Mouse (Mus musculus) hindbrain, embryonic 14.5 days (tissue): Measurements from ENCODE around the gene Gkn3. TPM values are rescaled to one million over a fixed set of nuclear protein-coding genes. Genes with fewer than 3 reads are reported as not detected.

Experiments
- ATAC-seq: fragments of 200-750 bp; cut with Nextera tagmentation; 2 replicates; pipeline ENCODE4 v1.8.0; 2017; ENCODE audit warnings: moderate number of reproducible peaks, mild to moderate bottlenecking, moderate TSS enrichment, moderate library complexity; ENCODE audit not compliant: low FRiP score
- DNase-seq: peaks from one replicate; pipeline ENCODE4 v3.0.0-alpha.2; 2015; ENCODE audit warnings: low spot score
- H3K27ac ChIP-seq: fragments of 300-500 bp; sonication (generic); 2 replicates; pipeline ENCODE4 v1.5.1; 2014; ENCODE audit warnings: mild to moderate bottlenecking, moderate library complexity
- H3K27me3 ChIP-seq: fragments of 300-500 bp; sonication (generic); 2 replicates; pipeline ENCODE4 v1.6.1; 2014; ENCODE audit warnings: mild to moderate bottlenecking, low read length, mixed read lengths; ENCODE audit not compliant: control insufficient read depth, insufficient read depth
- H3K36me3 ChIP-seq: fragments of 300-500 bp; sonication (generic); replicated peaks from 2 replicates; pipeline ENCODE4 v1.6.1; 2014; ENCODE audit not compliant: control insufficient read depth, insufficient read depth
- H3K4me1 ChIP-seq: fragments of 300-500 bp; sonication (generic); replicated peaks from 2 replicates; pipeline ENCODE4 v1.6.1; 2014; ENCODE audit warnings: antibody characterized with exemption, low read length, mixed read lengths; ENCODE audit not compliant: control insufficient read depth, insufficient read depth
- H3K4me2 ChIP-seq: fragments of 300-500 bp; sonication (generic); replicated peaks from 2 replicates; pipeline ENCODE4 v1.6.1; 2014; ENCODE audit warnings: mild to moderate bottlenecking, moderate library complexity
- H3K4me3 ChIP-seq: fragments of 300-500 bp; sonication (generic); replicated peaks from 2 replicates; pipeline ENCODE4 v1.5.1; 2014; ENCODE audit warnings: mild to moderate bottlenecking, low read length
- H3K9ac ChIP-seq: fragments of 300-500 bp; sonication (generic); 2 replicates; pipeline ENCODE4 v1.6.1; 2014
- H3K9me3 ChIP-seq: fragments of 300-500 bp; sonication (generic); 2 replicates; pipeline ENCODE4 v1.6.1; 2016; ENCODE audit warnings: low read length; ENCODE audit not compliant: control insufficient read depth
- WGBS: fragments of 180-500 bp; shearing (Covaris S2); extraction: QIAGEN DNeasy Blood & Tissue Kit; methylation state at CpG from one replicate; pipeline ENCODE4 v1.1.7; 2014; 5-methylcytosine and 5-hydroxymethylcytosine counted together
- polyA plus RNA-seq: library from polyadenylated mRNA; unstranded; fragments of >200 nt; fragmentation: Nextera tagmentation; extraction: Ambion mirVana; gene quantifications from 2 replicates; pipeline ENCODE4 v1.2.1, GENCODE M21; 2014

Gene Gkn3
- polyA plus RNA-seq = 0.25 and 0.39 TPM in 2 replicates

- ATAC-seq = no peak
- 70% methylated on average over 7 of the region's 7 CpGs for WGBS
These were observed at the start of gene Gkn3 for GRCm38 (mm10) chr6:87388877-87389276. Gene Gkn3, minus strand, starts transcription at chr6:87388935.

GRCm38 (mm10) chr6:87436745-87437144 lies 48.0 kb upstream of the Gkn3 start:
- H3K4me3 ChIP-seq = no peak overlapping the region
- no peaks in the 10 kb centered on the region for H3K4me1 ChIP-seq
- H3K4me2 ChIP-seq = no peak overlapping the region
- H3K36me3 ChIP-seq = no peaks in the 10 kb centered on the region
- 90% methylated on average over 8 of the region's 8 CpGs for WGBS
- no peaks in the 10 kb centered on the region for H3K27me3 ChIP-seq
- no peak overlapping the region for H3K9ac ChIP-seq
- ATAC-seq = no peak
- H3K27ac ChIP-seq = no peak overlapping the region
- DNase-seq = no peak
- H3K9me3 ChIP-seq = no peaks in the 10 kb centered on the region

More at GRCm38 (mm10) chr6:87388877-87389276, at the start of gene Gkn3:
- H3K36me3 ChIP-seq = no peaks in the 10 kb centered on the region
- no peak within 1 kb of the TSS for H3K27ac ChIP-seq
- no peaks in the 10 kb centered on the region for H3K9me3 ChIP-seq
- no peak within 1 kb of the TSS for H3K9ac ChIP-seq
- DNase-seq = no peak
- H3K4me1 ChIP-seq = peaks cover 4% of the 10 kb centered on the region; the same call in 1 of the 2 replicates
- H3K4me2 ChIP-seq = no peak within 1 kb of the TSS
- H3K27me3 ChIP-seq = no peaks in the 10 kb centered on the region
- H3K4me3 ChIP-seq = no peak within 1 kb of the TSS

- ATAC-seq = no peak
These were observed 47.1 kb upstream of the Gkn3 start for GRCm38 (mm10) chr6:87435791-87436190.

GRCm38 (mm10) chr6:87428487-87429044 lies 39.8 kb upstream of the Gkn3 start, which contains the start of gene Bmp10:
Gene Bmp10, plus strand, starts transcription at chr6:87428994.
- Histone ChIP-seq H3K36me3 (no peaks in the 10 kb centered on the region), H3K9ac (no peak within 1 kb of the TSS), H3K4me3 (no peak within 1 kb of the TSS), H3K27me3 (no peaks in the 10 kb centered on the region), H3K4me1 (peaks cover 4% of the 10 kb centered on the region; the same call in 1 of the 2 replicates), H3K27ac (no peak within 1 kb of the TSS), H3K4me2 (no peak within 1 kb of the TSS), H3K9me3 (no peaks in the 10 kb centered on the region)
- DNase-seq (no peak), ATAC-seq (no peak)
- 77% methylated on average over 6 of the region's 7 CpGs for WGBS

More at GRCm38 (mm10) chr6:87435791-87436190, 47.1 kb upstream of the Gkn3 start:
- no peak overlapping the region for H3K4me2 ChIP-seq
- H3K27me3 ChIP-seq = no peaks in the 10 kb centered on the region
- no peak for DNase-seq
- H3K9me3 ChIP-seq = no peaks in the 10 kb centered on the region
- H3K4me3 ChIP-seq = no peak overlapping the region
- H3K27ac ChIP-seq = no peak overlapping the region
- no peak overlapping the region for H3K9ac ChIP-seq
- 96% methylated on average over 3 of the region's 3 CpGs for WGBS
- no peaks in the 10 kb centered on the region for H3K4me1 ChIP-seq
- H3K36me3 ChIP-seq = no peaks in the 10 kb centered on the region

- Histone ChIP-seq H3K4me3 (no peak overlapping the region), H3K27me3 (no peaks in the 10 kb centered on the region), H3K27ac (no peak overlapping the region), H3K36me3 (no peaks in the 10 kb centered on the region), H3K4me2 (no peak overlapping the region), H3K9me3 (no peaks in the 10 kb centered on the region), H3K9ac (no peak overlapping the region), H3K4me1 (peaks cover 4% of the 10 kb centered on the region; the same call in 1 of the 2 replicates)
- DNase-seq = no peak
- WGBS = 54% methylated on average over 8 of the region's 8 CpGs
- ATAC-seq = no peak
These were observed 38.9 kb upstream of the Gkn3 start for GRCm38 (mm10) chr6:87427616-87428015.

GRCm38 (mm10) chr6:87426954-87427353 lies 38.2 kb upstream of the Gkn3 start:
- DNase-seq (no peak), ATAC-seq (no peak)

GRCm38 (mm10) chr6:87424037-87424816 lies 35.5 kb upstream of the Gkn3 start:
- Histone ChIP-seq H3K27me3 (no peaks in the 10 kb centered on the region), H3K4me3 (no peak overlapping the region; the same call in 1 of the 2 replicates), H3K4me1 (peaks cover 4% of the 10 kb centered on the region; the same call in 1 of the 2 replicates), H3K27ac (no peak overlapping the region), H3K36me3 (no peaks in the 10 kb centered on the region), H3K9ac (0 out of 2 replicates have a peak overlapping the region, but pooled peaks have one; percentile 16), H3K4me2 (peak overlapping the region; percentile 40), H3K9me3 (no peaks in the 10 kb centered on the region)
- peak; percentile 43 for DNase-seq
- ATAC-seq = no peak
- 57% methylated on average over 19 of the region's 19 CpGs for WGBS

More at GRCm38 (mm10) chr6:87426954-87427353, 38.2 kb upstream of the Gkn3 start:
- H3K9me3 ChIP-seq = no peaks in the 10 kb centered on the region
- H3K9ac ChIP-seq = no peak overlapping the region
- no peaks in the 10 kb centered on the region for H3K27me3 ChIP-seq
- H3K36me3 ChIP-seq = no peaks in the 10 kb centered on the region
- H3K4me2 ChIP-seq = no peak overlapping the region
- H3K4me3 ChIP-seq = no peak overlapping the region
- H3K4me1 ChIP-seq = peaks cover 4% of the 10 kb centered on the region; the same call in 1 of the 2 replicates
- H3K27ac ChIP-seq = no peak overlapping the region
- WGBS = 76% methylated on average over 5 of the region's 5 CpGs

- no peak overlapping the region for H3K9ac ChIP-seq
- H3K4me1 ChIP-seq = peaks cover 4% of the 10 kb centered on the region; the same call in 1 of the 2 replicates
- no peaks in the 10 kb centered on the region for H3K27me3 ChIP-seq
- no peaks in the 10 kb centered on the region for H3K36me3 ChIP-seq
- 84% methylated on average over 7 of the region's 7 CpGs for WGBS
- DNase-seq = no peak
- no peaks in the 10 kb centered on the region for H3K9me3 ChIP-seq
- no peak overlapping the region for H3K27ac ChIP-seq
- no peak for ATAC-seq
- H3K4me2 ChIP-seq = no peak overlapping the region
- H3K4me3 ChIP-seq = no peak overlapping the region
These were observed 33.6 kb upstream of the Gkn3 start for GRCm38 (mm10) chr6:87422304-87422703.

GRCm38 (mm10) chr6:87412011-87412410 lies 23.3 kb upstream of the Gkn3 start:
- Histone ChIP-seq H3K9ac (no peak overlapping the region), H3K4me3 (no peak overlapping the region), H3K27me3 (no peaks in the 10 kb centered on the region), H3K27ac (no peak overlapping the region), H3K4me2 (no peak overlapping the region), H3K9me3 (no peaks in the 10 kb centered on the region), H3K4me1 (peaks cover 7% of the 10 kb centered on the region; the same call in 1 of the 2 replicates), H3K36me3 (no peaks in the 10 kb centered on the region)
- 21% methylated on average over 3 of the region's 3 CpGs for WGBS
- DNase-seq (no peak), ATAC-seq (no peak)
